Mouse (Mus musculus): ENCODE data around the gene Cfap43. TPM values are rescaled to one million over a fixed set of nuclear protein-coding genes. Genes with fewer than 3 reads are reported as not detected.
"Not testable (repeated sequence)": the region's sequence is repeated elsewhere in the genome, so short reads cannot be mapped to it uniquely, and the experiment has no call there.

Gene Cfap43
- polyA plus RNA-seq, 1 experiment from 2014 or later, result 0.20 TPM

DNA sequence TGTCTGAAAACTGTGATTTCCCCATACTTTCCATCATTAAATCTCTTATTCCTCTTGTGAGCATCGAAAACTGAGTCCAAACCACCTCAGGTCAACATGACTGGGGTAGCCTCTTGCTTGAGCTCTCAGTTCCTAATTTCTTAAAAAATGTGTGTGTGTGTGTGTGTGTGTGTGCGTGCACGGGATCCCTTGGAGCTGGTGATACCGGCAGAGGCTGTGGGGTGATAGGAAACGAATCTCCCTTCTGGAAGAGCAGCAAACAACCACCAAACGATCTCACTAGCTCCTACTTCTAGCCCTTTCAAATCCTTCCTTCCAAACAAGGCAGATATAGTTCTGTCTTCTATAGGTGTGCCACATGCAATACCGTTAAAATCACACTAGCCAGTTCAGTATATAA, 54.4 kb downstream of the Cfap43 start:
- Histone ChIP-seq H3K4me2 (peak overlapping the region; percentile 74), H3K27ac (no peak overlapping the region), H3K27me3 (no peaks in the 10 kb centered on the region), H3K9ac (peak overlapping the region; percentile 88), H3K4me1 (peaks cover 14% of the 10 kb centered on the region), H3K9me3 (no peaks in the 10 kb centered on the region), H3K36me3 (peaks cover 24% of the 10 kb centered on the region), H3K4me3 (peak overlapping the region; percentile 67)
- ATAC-seq (ENCODE audit: insufficient number of reproducible peaks, insufficient read depth, low FRiP score, low TSS enrichment, low read depth), result no peak
- WGBS, result 86% methylated on average over 7 of the region's 7 CpGs

DNA sequence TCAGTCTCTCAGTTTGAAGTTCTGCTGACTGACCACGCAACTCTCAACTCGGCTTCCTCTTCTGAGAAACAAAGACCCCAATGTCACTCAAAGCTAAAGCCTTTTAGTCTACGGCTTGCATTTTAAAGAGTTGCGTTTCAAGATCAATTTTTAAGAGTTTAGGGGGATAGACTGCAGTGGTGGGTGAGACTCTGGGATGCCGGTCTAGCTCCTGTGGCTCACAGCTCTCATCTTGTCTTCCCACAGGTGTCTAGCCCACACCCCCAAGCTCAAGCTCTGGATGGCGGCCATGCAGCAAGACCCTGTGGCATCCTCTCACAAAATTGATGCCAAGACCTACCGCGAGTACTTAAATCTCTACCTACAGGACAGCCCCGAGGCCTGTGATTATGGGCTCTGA, 55.0 kb downstream of the Cfap43 start:
- Histone ChIP-seq H3K4me3 (no peak overlapping the region), H3K36me3 (peaks cover 30% of the 10 kb centered on the region)
- no peak for ATAC-seq (ENCODE audit: insufficient number of reproducible peaks, insufficient read depth, low FRiP score, low TSS enrichment, low read depth)

DNA sequence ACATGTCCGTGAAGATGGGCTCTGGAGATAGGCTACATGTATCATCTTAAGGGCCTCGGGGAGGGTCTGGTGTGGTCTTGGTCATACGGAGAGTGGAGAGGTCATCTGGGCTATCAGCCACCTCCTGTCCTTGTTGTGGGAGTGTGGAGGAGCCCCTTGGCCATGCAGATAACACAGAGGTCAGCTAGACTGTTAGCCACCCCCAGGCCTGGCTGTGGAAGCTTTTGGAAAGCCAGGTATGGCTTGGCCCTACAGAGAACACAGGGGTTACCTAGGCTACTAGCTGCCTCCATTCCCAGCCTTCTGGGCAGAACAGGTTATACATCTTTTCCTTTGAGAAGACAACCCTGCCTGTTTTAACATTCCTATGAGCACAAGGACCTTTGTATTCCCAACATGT, 56.5 kb downstream of the Cfap43 start:
- Histone ChIP-seq H3K27me3 (no peaks in the 10 kb centered on the region), H3K36me3 (peaks cover 45% of the 10 kb centered on the region), H3K4me1 (peaks cover 8% of the 10 kb centered on the region; the same call in 1 of the 2 replicates), H3K4me3 (no peak overlapping the region), H3K27ac (no peak overlapping the region), H3K4me2 (no peak overlapping the region), H3K9ac (no peak overlapping the region), H3K9me3 (no peaks in the 10 kb centered on the region)
- WGBS, result 91% methylated on average over 3 of the region's 3 CpGs
- no peak for ATAC-seq (ENCODE audit: insufficient number of reproducible peaks, insufficient read depth, low FRiP score, low TSS enrichment, low read depth)

More for the DNA sequence above, 55.0 kb downstream of the Cfap43 start:
- H3K4me2 ChIP-seq, result no peak overlapping the region
- H3K27me3 ChIP-seq, result no peaks in the 10 kb centered on the region
- H3K4me1 ChIP-seq, result peaks cover 12% of the 10 kb centered on the region
- no peaks in the 10 kb centered on the region for H3K9me3 ChIP-seq
- WGBS, result 94% methylated on average over 9 of the region's 9 CpGs
- no peak overlapping the region for H3K9ac ChIP-seq
- no peak overlapping the region for H3K27ac ChIP-seq

DNA sequence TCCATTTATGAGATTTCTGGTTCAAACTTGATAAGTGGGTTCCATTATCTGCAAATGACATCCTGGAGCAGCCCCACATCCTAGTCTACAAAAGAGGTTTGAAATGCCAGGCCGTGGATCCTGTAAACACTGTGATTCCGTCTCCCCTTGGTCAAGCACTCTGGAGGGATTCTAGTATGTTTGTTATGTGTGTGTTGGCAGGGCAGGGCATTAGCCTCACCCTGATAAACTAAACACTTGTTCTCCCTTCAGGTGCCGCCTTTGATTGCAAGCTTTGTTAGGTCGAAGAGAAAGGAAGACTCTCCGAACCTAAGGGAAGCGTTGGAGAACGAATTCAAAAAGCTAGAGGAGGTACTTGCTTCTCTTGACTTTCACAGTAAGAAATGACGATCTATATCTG, 59.9 kb downstream of the Cfap43 start:
- H3K4me1 ChIP-seq, result peaks cover 15% of the 10 kb centered on the region
- no peak overlapping the region for H3K4me3 ChIP-seq
- 93% methylated on average over 8 of the region's 8 CpGs for WGBS
- no peak overlapping the region for H3K9ac ChIP-seq
- H3K27ac ChIP-seq, result no peak overlapping the region
- no peaks in the 10 kb centered on the region for H3K9me3 ChIP-seq
- no peaks in the 10 kb centered on the region for H3K27me3 ChIP-seq
- no peak for ATAC-seq (ENCODE audit: insufficient number of reproducible peaks, insufficient read depth, low FRiP score, low TSS enrichment, low read depth)
- H3K36me3 ChIP-seq, result peaks cover 43% of the 10 kb centered on the region
- H3K4me2 ChIP-seq, result no peak overlapping the region

DNA sequence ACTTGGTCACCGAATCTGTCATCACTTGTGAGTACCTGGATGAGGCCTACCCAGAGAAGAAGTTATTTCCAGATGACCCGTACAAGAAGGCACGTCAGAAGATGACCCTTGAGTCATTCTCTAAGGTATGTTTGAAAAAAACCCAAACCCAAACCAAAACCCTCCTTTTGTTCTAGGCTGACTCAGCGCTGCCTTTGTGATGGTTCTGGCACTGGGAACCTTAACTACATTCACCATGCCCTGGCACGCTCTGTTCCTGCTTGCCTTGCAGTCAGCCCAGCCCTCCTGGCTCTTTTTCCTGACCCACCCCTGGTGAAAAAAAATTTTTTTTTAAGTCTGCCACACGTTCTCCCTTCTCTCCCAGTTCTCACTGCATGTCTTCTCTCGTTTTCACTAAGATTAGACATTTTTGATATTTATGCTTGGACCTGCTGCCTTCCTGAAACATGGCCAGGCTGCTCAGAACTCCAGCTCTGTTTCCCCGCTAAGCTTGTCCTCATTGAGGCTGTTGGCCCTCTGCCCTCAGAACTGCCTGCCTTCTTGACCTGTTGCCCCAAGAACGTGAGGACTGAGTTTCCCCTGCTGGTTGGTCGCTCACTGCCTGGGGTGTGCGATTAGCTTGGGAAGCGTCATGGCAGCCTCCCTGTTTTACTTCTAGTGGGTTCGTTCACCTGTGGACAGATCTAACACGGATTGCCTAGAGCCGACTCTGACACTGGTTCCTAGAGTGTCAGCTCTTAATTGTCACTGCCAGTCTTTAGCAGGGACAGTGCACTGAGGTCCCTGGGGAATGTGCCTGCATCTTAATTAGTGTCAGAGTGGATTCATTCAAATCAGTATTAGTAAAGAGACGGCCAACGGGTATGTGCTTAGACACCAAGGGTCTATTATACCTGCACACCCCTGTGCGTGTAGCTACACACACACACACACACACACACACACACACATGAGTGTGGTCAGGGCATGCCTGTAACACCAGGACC, 60.8 kb downstream of the Cfap43 start:
- ATAC-seq (ENCODE audit: insufficient number of reproducible peaks, insufficient read depth, low FRiP score, low TSS enrichment, low read depth), result no peak
- 75% methylated on average over 18 of the region's 18 CpGs for WGBS
- H3K4me3 ChIP-seq, result no peak overlapping the region
- peaks cover 20% of the 10 kb centered on the region for H3K4me1 ChIP-seq
- no peaks in the 10 kb centered on the region for H3K9me3 ChIP-seq
- H3K4me2 ChIP-seq, result no peak overlapping the region
- H3K36me3 ChIP-seq, result peaks cover 37% of the 10 kb centered on the region
- H3K9ac ChIP-seq, result no peak overlapping the region
- H3K27ac ChIP-seq, result no peak overlapping the region
- H3K27me3 ChIP-seq, result no peaks in the 10 kb centered on the region

DNA sequence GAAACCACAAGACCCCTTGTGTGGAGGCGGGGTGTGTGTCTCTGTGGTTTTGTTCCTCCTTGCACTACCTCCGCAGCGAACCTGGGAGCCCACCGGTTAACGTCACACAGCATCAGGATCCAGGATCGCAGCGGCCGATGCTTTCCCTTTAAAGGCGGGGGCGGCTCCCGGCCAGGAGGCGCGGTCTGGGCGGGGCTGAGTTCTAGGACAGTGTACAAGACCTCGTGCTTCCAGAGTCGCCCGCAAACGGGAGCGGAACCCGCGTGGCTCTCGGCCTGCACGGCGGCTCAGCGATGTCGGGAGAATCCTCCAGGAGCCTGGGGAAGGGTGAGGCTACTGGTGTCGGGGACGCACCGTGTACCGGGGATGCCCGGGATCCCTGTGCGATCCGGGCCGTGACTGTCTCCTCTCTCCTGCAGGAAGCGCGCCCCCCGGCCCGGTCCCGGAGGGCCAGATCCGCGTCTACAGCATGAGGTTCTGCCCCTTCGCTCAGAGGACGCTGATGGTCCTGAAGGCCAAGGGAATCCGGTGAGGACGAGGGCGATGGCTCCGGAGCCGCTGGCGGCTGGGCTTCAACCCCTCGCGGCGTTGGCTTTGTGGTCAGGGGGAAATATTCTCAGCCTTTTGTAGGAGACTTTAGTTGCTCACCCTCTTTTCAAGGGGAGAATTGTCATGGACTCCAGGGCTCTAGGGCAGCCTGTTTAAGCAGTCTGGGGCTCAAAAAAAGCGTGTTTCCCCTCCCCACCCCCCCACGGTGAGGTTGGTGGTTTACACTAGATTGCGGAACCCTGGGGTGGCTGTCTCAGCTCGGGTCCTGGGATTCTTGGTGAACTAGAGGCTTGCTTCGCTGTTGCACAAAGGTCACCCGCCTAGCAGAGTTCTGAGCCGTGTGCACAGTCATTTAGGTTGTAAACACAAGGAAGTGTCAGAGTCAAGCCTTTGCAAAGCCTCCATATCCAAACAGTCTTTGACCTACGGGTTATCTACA, 64.0 kb downstream of the Cfap43 start, which contains the start of gene Gsto1:
TSS of gene Gsto1 (plus strand) at position 175 of the 988 bp plus-strand sequence.
- peak; percentile 91 for ATAC-seq (ENCODE audit: insufficient number of reproducible peaks, insufficient read depth, low FRiP score, low TSS enrichment, low read depth)
- H3K4me3 ChIP-seq, result peak within 1 kb of the TSS; percentile 71
- under 1% methylated on average over 60 of the region's 60 CpGs for WGBS
- peak within 1 kb of the TSS; percentile 86 for H3K9ac ChIP-seq
- no peaks in the 10 kb centered on the region for H3K27me3 ChIP-seq
- H3K36me3 ChIP-seq, result peaks cover 22% of the 10 kb centered on the region
- H3K4me1 ChIP-seq, result peaks cover 20% of the 10 kb centered on the region
- H3K9me3 ChIP-seq, result no peaks in the 10 kb centered on the region
- H3K27ac ChIP-seq, result peak within 1 kb of the TSS; percentile 92
- H3K4me2 ChIP-seq, result peak within 1 kb of the TSS; percentile 91

DNA sequence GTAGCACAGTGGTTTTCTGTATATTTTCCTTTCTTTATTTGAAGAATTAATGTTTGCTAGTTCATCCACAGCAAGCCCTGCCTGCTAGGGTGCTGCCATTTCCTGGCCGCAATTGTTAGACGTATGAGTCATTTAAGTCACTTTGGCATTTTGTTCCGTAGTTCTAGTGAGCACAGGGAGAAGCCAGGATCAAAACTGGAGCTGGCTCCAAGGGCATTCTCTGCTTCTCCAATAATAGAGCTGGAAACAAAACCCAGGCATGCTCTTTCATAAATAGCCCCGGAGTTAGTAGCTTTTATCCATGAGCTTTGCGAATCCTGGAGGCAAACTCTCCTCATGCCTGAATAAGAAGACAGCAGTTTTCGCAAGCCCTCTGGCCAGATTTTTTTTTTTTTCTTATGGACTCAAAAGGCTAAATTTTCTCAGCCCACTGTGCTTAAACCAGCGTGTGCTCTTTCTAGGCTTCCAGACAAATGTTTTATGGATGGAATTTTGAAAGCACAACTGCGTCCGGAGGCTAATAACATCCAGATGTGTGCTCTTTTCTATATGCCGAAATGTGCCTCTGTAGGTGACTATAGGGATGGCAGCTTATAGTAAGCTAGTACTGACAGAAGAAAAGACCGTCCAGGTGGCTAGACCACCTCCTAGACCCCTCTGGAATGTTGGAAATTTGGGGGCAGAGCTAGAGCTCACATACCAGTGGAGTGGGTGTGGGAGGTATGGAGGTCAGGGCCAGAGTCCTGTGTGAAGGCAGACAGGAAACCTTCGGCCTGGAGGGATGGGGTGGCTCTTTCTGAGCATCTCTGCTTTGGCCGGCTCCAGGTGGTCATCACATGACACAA, 64.9 kb downstream of the Cfap43 start:
- 4% methylated on average over 13 of the region's 13 CpGs for WGBS
- Histone ChIP-seq H3K27ac (peak overlapping the region; percentile 92), H3K27me3 (no peaks in the 10 kb centered on the region), H3K9me3 (no peaks in the 10 kb centered on the region), H3K4me2 (peak overlapping the region; percentile 91), H3K4me1 (peaks cover 20% of the 10 kb centered on the region), H3K9ac (peak overlapping the region; percentile 86), H3K4me3 (peak overlapping the region; percentile 71), H3K36me3 (peaks cover 17% of the 10 kb centered on the region)
- ATAC-seq (ENCODE audit: insufficient number of reproducible peaks, insufficient read depth, low FRiP score, low TSS enrichment, low read depth), result peak; percentile 69

DNA sequence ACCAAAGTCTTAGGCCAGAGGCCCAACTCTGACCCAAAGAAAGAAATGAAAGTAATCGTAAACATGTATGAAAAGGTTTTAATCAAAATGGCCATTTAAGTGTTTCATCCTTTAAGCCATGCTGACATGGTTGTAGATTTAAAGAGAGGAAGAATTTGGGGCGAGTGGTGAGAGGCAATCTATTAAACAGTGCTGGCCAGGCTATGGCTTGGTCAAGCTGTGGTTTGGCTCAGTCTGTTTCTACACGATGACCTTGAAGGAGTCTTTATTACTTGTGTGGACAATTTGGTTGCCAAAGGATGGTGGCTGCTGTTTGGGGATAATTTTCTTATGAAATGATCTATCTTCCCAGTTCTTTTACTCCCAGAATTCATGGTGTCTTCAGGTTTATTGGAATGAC, 66.0 kb downstream of the Cfap43 start:
- Histone ChIP-seq H3K27ac (no peak overlapping the region), H3K4me2 (no peak overlapping the region), H3K9ac (no peak overlapping the region), H3K4me1 (peaks cover 20% of the 10 kb centered on the region), H3K9me3 (no peaks in the 10 kb centered on the region), H3K27me3 (no peaks in the 10 kb centered on the region), H3K4me3 (no peak overlapping the region), H3K36me3 (peaks cover 6% of the 10 kb centered on the region; the same call in 1 of the 2 replicates)
- ATAC-seq (ENCODE audit: insufficient number of reproducible peaks, insufficient read depth, low FRiP score, low TSS enrichment, low read depth), result no peak
- WGBS, result 89% methylated on average over 3 of the region's 3 CpGs

DNA sequence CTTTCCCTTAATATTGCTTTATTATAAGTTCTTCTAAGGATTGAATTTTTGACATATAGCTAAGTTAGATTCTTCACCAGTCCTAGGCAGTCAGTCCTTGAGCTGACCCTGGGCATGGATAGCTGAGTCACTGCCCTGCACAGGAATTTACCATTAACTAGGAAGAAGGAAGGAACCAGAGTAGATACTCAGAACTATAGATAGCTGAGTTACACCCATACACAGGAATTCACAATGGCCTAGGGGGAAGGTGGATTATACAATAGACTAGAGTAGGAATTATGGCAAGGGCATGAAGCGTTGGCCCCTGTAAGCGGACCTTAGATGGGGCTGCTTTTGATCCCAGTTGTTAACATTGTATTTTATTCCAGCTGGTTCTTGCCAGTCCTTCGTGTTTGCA, 67.0 kb downstream of the Cfap43 start:
- not testable (repeated sequence) for H3K27me3 ChIP-seq; H3K36me3 ChIP-seq; H3K4me3 ChIP-seq; H3K9me3 ChIP-seq; H3K27ac ChIP-seq; H3K4me2 ChIP-seq; ATAC-seq (ENCODE audit: insufficient number of reproducible peaks, insufficient read depth, low FRiP score, low TSS enrichment, low read depth); H3K9ac ChIP-seq
- 82% methylated on average over 3 of the region's 3 CpGs for WGBS
- H3K4me1 ChIP-seq, result peaks cover 20% of the 10 kb centered on the region

DNA sequence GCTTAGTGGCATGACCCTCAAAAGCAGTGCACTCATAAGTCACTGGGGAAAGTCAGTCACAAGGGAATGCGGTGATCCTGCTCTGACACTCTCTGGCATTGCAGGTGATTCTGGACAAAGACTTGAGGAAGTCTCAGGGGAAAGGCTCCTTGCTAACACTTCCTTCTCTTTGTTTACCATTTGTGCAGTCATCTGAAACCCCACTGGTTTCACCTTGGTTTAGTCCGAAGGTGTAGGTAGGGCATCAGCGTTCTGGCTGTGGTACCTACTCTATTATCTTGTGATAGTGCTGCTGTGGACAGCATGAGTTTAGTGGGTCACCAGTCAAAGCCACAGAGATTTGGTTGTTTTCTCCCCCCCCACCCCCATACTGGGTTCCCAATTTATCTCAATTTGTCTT, 69.4 kb downstream of the Cfap43 start:
- Histone ChIP-seq H3K36me3 (no peaks in the 10 kb centered on the region), H3K4me3 (no peak overlapping the region), H3K27me3 (no peaks in the 10 kb centered on the region), H3K27ac (no peak overlapping the region), H3K9ac (no peak overlapping the region), H3K9me3 (no peaks in the 10 kb centered on the region), H3K4me2 (no peak overlapping the region), H3K4me1 (peaks cover 9% of the 10 kb centered on the region)
- 87% methylated on average over 3 of the region's 3 CpGs for WGBS
- ATAC-seq (ENCODE audit: insufficient number of reproducible peaks, insufficient read depth, low FRiP score, low TSS enrichment, low read depth), result no peak

DNA sequence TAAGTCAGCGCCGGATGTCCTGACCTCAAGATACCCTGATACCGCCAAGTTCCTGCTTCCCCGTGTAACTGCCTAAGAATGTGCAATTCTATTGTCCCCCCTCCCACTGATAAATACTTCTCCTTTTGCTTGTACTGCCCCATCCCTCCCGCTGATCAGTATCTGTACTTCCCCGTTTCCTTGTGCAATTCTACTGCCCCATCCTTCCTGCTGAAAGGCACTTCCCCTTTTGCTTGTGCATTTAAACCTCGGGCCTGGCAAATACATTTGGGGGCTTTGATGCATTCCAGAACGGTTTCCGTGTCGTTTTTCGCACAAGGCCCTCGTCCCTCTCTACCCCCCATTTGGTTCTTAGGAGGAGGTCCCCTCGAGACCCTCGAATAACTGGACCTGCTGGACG, 77.9 kb downstream of the Cfap43 start:
- ATAC-seq (ENCODE audit: insufficient number of reproducible peaks, insufficient read depth, low FRiP score, low TSS enrichment, low read depth); H3K4me3 ChIP-seq; H3K36me3 ChIP-seq; H3K9ac ChIP-seq; H3K4me1 ChIP-seq; H3K9me3 ChIP-seq; H3K4me2 ChIP-seq; H3K27ac ChIP-seq: not testable (repeated sequence)
- WGBS, result 81% methylated on average over 15 of the region's 15 CpGs
- H3K27me3 ChIP-seq, result peaks cover 15% of the 10 kb centered on the region

Data from embryonic facial prominence, embryonic 13.5 days (tissue).